Mouse (Mus musculus): ENCODE results near the gene Pacsin3. TPM values are rescaled to one million over a fixed set of nuclear protein-coding genes. Genes with fewer than 3 reads are reported as not detected.

The Pacsin3 gene
- total RNA-seq, 2 experiments from 2014 or later, result 23.8 to 30.1 TPM

DNA sequence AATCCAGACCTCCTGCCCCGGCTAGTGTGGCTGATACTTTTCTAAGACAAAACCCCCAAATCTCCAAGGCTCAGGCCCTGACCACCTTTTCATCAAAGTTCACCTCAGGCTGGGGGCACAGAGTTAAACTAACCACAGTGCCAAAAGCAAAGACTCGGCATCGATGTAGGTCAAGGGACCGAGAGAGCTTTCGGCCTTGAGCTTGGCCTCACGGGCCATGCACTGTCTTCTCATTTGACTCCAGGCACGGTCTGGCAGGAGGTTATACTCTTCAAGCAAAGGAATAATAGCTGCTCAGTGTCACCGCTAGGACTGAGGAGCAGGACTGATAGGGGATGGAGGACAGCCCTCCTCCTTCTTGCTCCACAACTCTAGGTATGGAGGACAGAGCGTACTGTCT, 50.2 kb downstream of the Pacsin3 start:
- no peak for DNase-seq

DNA sequence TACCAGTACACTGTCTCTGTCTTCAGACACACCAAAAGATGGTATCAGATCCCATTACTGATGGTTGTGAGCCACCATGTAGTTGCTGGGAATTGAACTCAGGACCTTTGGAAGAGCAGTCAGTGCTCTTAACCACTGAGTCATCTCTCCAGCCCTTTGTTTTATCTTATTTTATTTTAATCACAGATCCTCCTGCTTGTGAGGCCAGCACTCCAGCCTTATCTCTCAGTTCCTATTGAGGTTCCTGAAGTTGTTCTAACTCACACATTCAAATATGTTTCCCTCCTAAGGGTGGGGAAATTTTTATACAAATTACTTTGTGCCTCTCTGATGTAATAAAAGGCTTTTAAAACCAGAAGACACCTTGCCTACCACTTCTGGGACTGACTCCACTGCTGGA, 50.8 kb downstream of the Pacsin3 start:
- no peak for DNase-seq

DNA sequence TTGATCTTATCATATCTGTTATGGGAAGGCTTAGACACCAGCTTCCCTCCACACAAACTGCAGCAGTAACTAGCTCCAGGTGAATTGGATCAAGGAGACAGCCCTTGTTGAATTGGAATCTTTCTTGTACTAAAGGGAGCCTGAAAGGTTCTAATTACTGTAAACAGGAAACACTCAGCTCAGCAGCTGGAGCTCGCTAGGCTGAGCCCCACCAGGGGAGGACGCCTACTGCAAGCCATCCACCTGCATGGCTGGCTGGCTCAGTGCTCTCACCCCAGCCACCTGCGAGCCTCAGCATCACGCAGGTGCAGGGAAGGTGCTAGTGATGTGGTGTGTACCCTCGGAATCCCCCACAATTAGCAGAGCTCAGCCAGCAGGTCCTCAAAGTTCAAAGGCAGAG, 52.9 kb downstream of the Pacsin3 start:
- DNase-seq, result no peak

DNA sequence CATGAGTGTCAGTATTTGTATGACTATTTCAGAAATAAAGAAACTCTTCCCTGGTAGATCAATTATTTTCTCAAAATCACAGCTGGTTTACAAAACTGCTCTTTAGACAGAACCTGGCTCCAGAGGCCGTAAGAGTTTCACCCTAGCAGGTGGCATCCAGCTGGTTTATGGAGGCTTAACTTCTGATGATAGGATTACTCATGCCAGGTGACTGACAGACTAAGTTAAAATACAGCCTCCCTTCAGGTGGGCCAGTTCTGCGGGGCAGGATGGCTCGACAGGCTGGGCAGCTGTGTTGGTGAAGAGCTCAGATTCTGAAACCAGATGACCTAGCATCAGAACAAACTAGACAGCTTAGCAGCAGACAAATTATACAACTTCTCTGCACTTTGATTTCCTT, 53.8 kb downstream of the Pacsin3 start:
- no peak for DNase-seq

DNA sequence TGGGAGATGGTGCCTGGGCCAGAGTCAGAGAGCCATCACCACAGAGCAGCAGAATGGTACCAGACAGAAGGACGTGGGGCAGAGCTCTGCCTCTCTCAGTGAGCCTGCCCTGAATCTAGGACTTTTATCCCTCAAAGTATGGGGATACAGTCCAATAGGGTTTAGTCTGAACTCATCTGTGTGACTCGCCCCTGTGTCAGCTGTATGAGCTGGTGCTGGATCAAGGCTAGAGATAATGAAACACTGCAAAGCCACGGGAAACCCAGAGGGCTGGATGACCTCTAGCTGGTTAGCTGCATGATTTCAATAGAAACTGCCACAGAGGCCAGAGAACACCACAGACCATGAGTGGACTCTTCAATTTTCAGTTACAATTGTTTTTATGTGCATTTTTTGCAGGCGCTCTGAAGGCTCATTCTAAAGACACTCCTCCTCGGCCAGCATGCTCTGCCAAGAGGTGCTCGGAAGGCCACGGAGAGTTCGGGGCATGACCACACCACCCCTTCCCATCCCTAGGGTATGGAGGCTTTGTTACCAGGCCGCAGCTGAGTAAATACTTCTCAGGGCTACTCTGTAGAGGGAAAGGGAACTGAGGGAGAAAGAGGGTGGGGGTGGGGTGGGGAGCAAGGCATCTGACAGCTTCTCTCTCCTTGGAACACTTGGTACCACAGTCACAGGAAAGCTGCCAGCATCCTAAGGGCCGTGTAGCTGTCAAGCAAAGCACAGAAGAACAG, 57.0 kb downstream of the Pacsin3 start:
- no peak for DNase-seq

DNA sequence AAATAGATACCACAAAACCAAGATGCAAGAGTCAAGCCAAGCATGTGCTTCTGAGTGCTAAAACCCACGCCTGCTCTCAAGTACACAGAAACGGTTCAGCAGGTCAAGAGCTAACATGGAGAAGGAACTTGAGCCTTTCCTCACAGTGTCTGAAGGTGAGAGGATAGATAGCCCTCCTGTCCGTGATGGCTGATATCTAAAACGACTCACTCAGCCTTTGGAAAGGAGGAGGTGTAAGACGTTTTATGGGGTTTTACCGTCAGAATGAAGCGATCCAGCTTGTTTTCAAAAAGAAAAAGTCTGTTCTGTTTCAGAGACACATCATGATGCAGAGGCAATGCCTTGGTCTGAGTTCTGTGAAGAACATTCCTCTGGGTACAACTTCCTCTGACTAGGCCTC, 58.4 kb downstream of the Pacsin3 start:
- DNase-seq, result no peak

Other genes with a start within 250 kb of the Pacsin3 start
- under 1 TPM; 0.22 to 0.61 TPM for gene Rapsn, start 220.3 kb upstream of the Pacsin3 start, total RNA-seq (2021)
- 100 to 1,000 TPM; 207 to 228 TPM for gene Psmc3, start 201.9 kb upstream of the Pacsin3 start, total RNA-seq (2021)
- gene Slc39a13, start 185.5 kb upstream of the Pacsin3 start, total RNA-seq (2021), result 10 to 100 TPM; 27.2 to 32.2 TPM
- 1 to 10 TPM; 3.9 to 4.1 TPM for gene Spi1, start 173.6 kb upstream of the Pacsin3 start, total RNA-seq (2021)
- gene Mybpc3, start 137.8 kb upstream of the Pacsin3 start, total RNA-seq (2021), result under 1 TPM; 0.10 to 0.25 TPM
- 100 to 1,000 TPM; 246 to 247 TPM for gene Madd, start 72.1 kb upstream of the Pacsin3 start, total RNA-seq (2021)
- gene Nr1h3, start 53.1 kb upstream of the Pacsin3 start, total RNA-seq (2021), result 1 to 10 TPM; 5.1 to 7.7 TPM
- 10 to 100 TPM; 52.7 to 56.4 TPM for gene Acp2, start 53.1 kb upstream of the Pacsin3 start, total RNA-seq (2021)
- gene Ddb2, start 19.0 kb upstream of the Pacsin3 start, total RNA-seq (2021), result 1 to 10 TPM; 9.3 to 9.8 TPM
- 10 to 100 TPM; 68.9 to 73.8 TPM for gene Arfgap2, start 9.0 kb downstream of the Pacsin3 start, total RNA-seq (2021)
- 100 to 1,000 TPM; 121 to 130 TPM for gene 1110051M20Rik, start 188.8 kb downstream of the Pacsin3 start, total RNA-seq (2021)
- 10 to 100 TPM; 29.6 to 36.7 TPM for gene Lrp4, start 201.6 kb downstream of the Pacsin3 start, total RNA-seq (2021)

All from layer of hippocampus, postnatal 36 days (tissue).